Mouse (Mus musculus) heart, embryonic 11.5 days (tissue): ENCODE measurements around the gene Sipa1l3. TPM values are rescaled to one million over a fixed set of nuclear protein-coding genes. Genes with fewer than 3 reads are reported as not detected.

Source experiments
- ATAC-seq: fragments of 200-750 bp; cut with Nextera tagmentation; replicated peaks from 2 replicates; pipeline ENCODE4 v1.8.0; 2017; ENCODE audit warnings: moderate library complexity; ENCODE audit not compliant: insufficient number of reproducible peaks, low FRiP score, low TSS enrichment
- H3K27ac ChIP-seq: fragments of 300-500 bp; sonication (generic); 2 replicates; pipeline ENCODE4 v1.5.1; 2014; ENCODE audit warnings: mild to moderate bottlenecking, low read depth, low read length
- H3K27me3 ChIP-seq: fragments of 300-500 bp; sonication (generic); 2 replicates; pipeline ENCODE4 v1.6.1; 2014; ENCODE audit warnings: mild to moderate bottlenecking, low read length, mixed read lengths; ENCODE audit not compliant: control insufficient read depth, insufficient read depth
- H3K36me3 ChIP-seq: fragments of 300-500 bp; sonication (generic); 2 replicates; pipeline ENCODE4 v1.6.1; 2014; ENCODE audit warnings: mild to moderate bottlenecking, low read length, moderate library complexity, mixed read lengths; ENCODE audit not compliant: control insufficient read depth, insufficient read depth
- H3K4me1 ChIP-seq: fragments of 300-500 bp; sonication (generic); 2 replicates; pipeline ENCODE4 v1.6.1; 2014; ENCODE audit warnings: low read length; ENCODE audit not compliant: control insufficient read depth, insufficient read depth
- H3K4me2 ChIP-seq: fragments of 300-500 bp; sonication (generic); 2 replicates; pipeline ENCODE4 v1.6.1; 2014; ENCODE audit warnings: mild to moderate bottlenecking, moderate library complexity
- H3K4me3 ChIP-seq: fragments of 300-500 bp; sonication (generic); 2 replicates; pipeline ENCODE4 v1.5.1; 2014; ENCODE audit warnings: low read depth, low read length
- H3K9ac ChIP-seq: fragments of 300-500 bp; sonication (generic); 2 replicates; pipeline ENCODE4 v1.6.1; 2014; ENCODE audit warnings: mild to moderate bottlenecking, low read depth, low read length, moderate library complexity
- H3K9me3 ChIP-seq: fragments of 300-500 bp; sonication (generic); replicated peaks from 2 replicates; pipeline ENCODE4 v1.6.1; 2016; ENCODE audit warnings: low read length; ENCODE audit not compliant: control insufficient read depth
- WGBS: fragments of 180-500 bp; shearing (Covaris S2); extraction: QIAGEN DNeasy Blood & Tissue Kit; methylation state at CpG from one replicate; pipeline ENCODE4 v1.1.7; 2014; ENCODE audit not compliant: insufficient replicate concordance; 5-methylcytosine and 5-hydroxymethylcytosine counted together
- polyA plus RNA-seq: library from polyadenylated mRNA; unstranded; fragments of >200 nt; fragmentation: Nextera tagmentation; extraction: Ambion mirVana; gene quantifications from 2 replicates; pipeline ENCODE4 v1.2.1, GENCODE M21; 2014

Gene Sipa1l3
- polyA plus RNA-seq, 1 experiment from 2014 or later: 4.8 TPM

GRCm38 (mm10) chr7:29334156-29334555 lies 184.3 kb downstream of the Sipa1l3 start:
- no peak overlapping the region for H3K4me2 ChIP-seq
- no peak overlapping the region for H3K9ac ChIP-seq
- ATAC-seq: no peak
- WGBS: 66% methylated on average over 6 of the region's 7 CpGs
- H3K27ac ChIP-seq: no peak overlapping the region
- 0 out of 2 replicates have a peak, but pooled peaks cover 2% of the 10 kb centered on the region for H3K4me1 ChIP-seq
- H3K27me3 ChIP-seq: no peaks in the 10 kb centered on the region
- H3K4me3 ChIP-seq: no peak overlapping the region
- H3K36me3 ChIP-seq: no peaks in the 10 kb centered on the region
- no peaks in the 10 kb centered on the region for H3K9me3 ChIP-seq

- no peaks in the 10 kb centered on the region; the same call in 1 of the 2 replicates for H3K27me3 ChIP-seq
- H3K4me3 ChIP-seq: no peak overlapping the region
- H3K4me1 ChIP-seq: no peaks in the 10 kb centered on the region
- no peak; the same call in 1 of the 2 replicates for ATAC-seq
- 91% methylated on average over 16 of the region's 16 CpGs for WGBS
- no peaks in the 10 kb centered on the region for H3K9me3 ChIP-seq
- H3K4me2 ChIP-seq: no peak overlapping the region
- no peaks in the 10 kb centered on the region for H3K36me3 ChIP-seq
- no peak overlapping the region for H3K27ac ChIP-seq
- no peak overlapping the region for H3K9ac ChIP-seq
These were observed 189.5 kb downstream of the Sipa1l3 start for GRCm38 (mm10) chr7:29328984-29329383.

GRCm38 (mm10) chr7:29327087-29327486 lies 191.4 kb downstream of the Sipa1l3 start:
- ATAC-seq: no peak
- no peaks in the 10 kb centered on the region for H3K9me3 ChIP-seq
- H3K9ac ChIP-seq: no peak overlapping the region
- H3K4me2 ChIP-seq: no peak overlapping the region
- H3K27me3 ChIP-seq: no peaks in the 10 kb centered on the region; the same call in 1 of the 2 replicates
- no peaks in the 10 kb centered on the region for H3K4me1 ChIP-seq
- no peaks in the 10 kb centered on the region for H3K36me3 ChIP-seq
- 76% methylated on average over 6 of the region's 6 CpGs for WGBS
- H3K27ac ChIP-seq: no peak overlapping the region
- H3K4me3 ChIP-seq: no peak overlapping the region

- H3K9ac ChIP-seq: no peak overlapping the region
- no peaks in the 10 kb centered on the region for H3K36me3 ChIP-seq
- WGBS: 8% methylated on average over 19 of the region's 19 CpGs
- peak overlapping the region; percentile 51 for H3K4me2 ChIP-seq
- peak overlapping the region; percentile 19; the same call in 1 of the 2 replicates for H3K4me3 ChIP-seq
- H3K9me3 ChIP-seq: no peaks in the 10 kb centered on the region
- peaks cover 20% of the 10 kb centered on the region for H3K27me3 ChIP-seq
- peaks cover 25% of the 10 kb centered on the region for H3K4me1 ChIP-seq
- peak overlapping the region; percentile 15; the same call in 1 of the 2 replicates for H3K27ac ChIP-seq
- no peak for ATAC-seq
These were observed 198.8 kb downstream of the Sipa1l3 start for GRCm38 (mm10) chr7:29319337-29320307.

- H3K4me3 ChIP-seq: peak overlapping the region; percentile 19; the same call in 1 of the 2 replicates
- H3K27me3 ChIP-seq: peaks cover 20% of the 10 kb centered on the region
- peak overlapping the region; percentile 51 for H3K4me2 ChIP-seq
- WGBS: 3% methylated on average over 18 of the region's 18 CpGs
- no peak for ATAC-seq
- no peak overlapping the region for H3K27ac ChIP-seq
- H3K36me3 ChIP-seq: no peaks in the 10 kb centered on the region
- H3K9me3 ChIP-seq: no peaks in the 10 kb centered on the region
- peaks cover 25% of the 10 kb centered on the region for H3K4me1 ChIP-seq
- 0 out of 2 replicates have a peak overlapping the region, but pooled peaks have one; percentile 0 for H3K9ac ChIP-seq
These were observed 200.1 kb downstream of the Sipa1l3 start for GRCm38 (mm10) chr7:29318115-29318911.

- Histone ChIP-seq H3K4me3 (no peak overlapping the region), H3K4me1 (peaks cover 25% of the 10 kb centered on the region), H3K27me3 (peaks cover 20% of the 10 kb centered on the region), H3K36me3 (no peaks in the 10 kb centered on the region), H3K9me3 (no peaks in the 10 kb centered on the region), H3K4me2 (peak overlapping the region; percentile 23), H3K27ac (peak overlapping the region; percentile 29; the same call in 1 of the 2 replicates), H3K9ac (no peak overlapping the region)
- 0% methylated on average over 2 of the region's 2 CpGs for WGBS
- ATAC-seq: no peak; the same call in 1 of the 2 replicates
These were observed 200.9 kb downstream of the Sipa1l3 start for GRCm38 (mm10) chr7:29317558-29317957.

- WGBS: 7% methylated on average over 10 of the region's 10 CpGs
- no peaks in the 10 kb centered on the region for H3K9me3 ChIP-seq
- peaks cover 20% of the 10 kb centered on the region for H3K27me3 ChIP-seq
- H3K9ac ChIP-seq: no peak overlapping the region
- no peaks in the 10 kb centered on the region for H3K36me3 ChIP-seq
- no peak overlapping the region for H3K4me3 ChIP-seq
- H3K4me1 ChIP-seq: peaks cover 25% of the 10 kb centered on the region
- H3K27ac ChIP-seq: peak overlapping the region; percentile 29; the same call in 1 of the 2 replicates
- peak overlapping the region; percentile 23 for H3K4me2 ChIP-seq
- 0 out of 2 replicates have a peak, but pooled peaks have one; percentile 25 for ATAC-seq
These were observed 201.5 kb downstream of the Sipa1l3 start for GRCm38 (mm10) chr7:29316976-29317375.

- no peak overlapping the region for H3K9ac ChIP-seq
- no peaks in the 10 kb centered on the region for H3K9me3 ChIP-seq
- no peak overlapping the region for H3K27ac ChIP-seq
- H3K36me3 ChIP-seq: no peaks in the 10 kb centered on the region
- H3K4me3 ChIP-seq: no peak overlapping the region
- peaks cover 24% of the 10 kb centered on the region for H3K27me3 ChIP-seq
- 47% methylated on average over 17 of the region's 17 CpGs for WGBS
- H3K4me2 ChIP-seq: no peak overlapping the region
- H3K4me1 ChIP-seq: peaks cover 25% of the 10 kb centered on the region
- no peak for ATAC-seq
These were observed 202.2 kb downstream of the Sipa1l3 start for GRCm38 (mm10) chr7:29316137-29316734.
